Mouse (Mus musculus) right cerebral cortex, postnatal 14 days (tissue): Measurements from ENCODE around the gene Ptprg.
"Not testable (repeated sequence)": the region's sequence is repeated elsewhere in the genome, so short reads cannot be mapped to it uniquely, and the experiment has no call there.

Experiments used
- DNase-seq: peaks from one replicate; pipeline ENCODE4 v3.0.0; 2022

The Ptprg gene

GRCm38 (mm10) chr14:11997555-11997954, 444.2 kb downstream of the Ptprg start:
- DNase-seq, result no peak

- no peak for DNase-seq
These were observed 445.1 kb downstream of the Ptprg start for GRCm38 (mm10) chr14:11998464-11998863.

GRCm38 (mm10) chr14:12004061-12004460, 450.7 kb downstream of the Ptprg start:
- DNase-seq, result no peak

GRCm38 (mm10) chr14:12011766-12012165, 458.4 kb downstream of the Ptprg start:
- no peak for DNase-seq

GRCm38 (mm10) chr14:12025812-12026728, 472.7 kb downstream of the Ptprg start:
- no peak for DNase-seq

- no peak for DNase-seq
These were observed 473.9 kb downstream of the Ptprg start for GRCm38 (mm10) chr14:12027247-12027646.

- peak; percentile 14 for DNase-seq
These were observed 476.6 kb downstream of the Ptprg start for GRCm38 (mm10) chr14:12029926-12030325.

GRCm38 (mm10) chr14:12036530-12037283, 483.4 kb downstream of the Ptprg start:
- no peak for DNase-seq

GRCm38 (mm10) chr14:12039743-12040142, 486.4 kb downstream of the Ptprg start:
- no peak for DNase-seq

- DNase-seq, result no peak
These were observed 488.2 kb downstream of the Ptprg start for GRCm38 (mm10) chr14:12041566-12041965.

GRCm38 (mm10) chr14:12046226-12046882, 493.0 kb downstream of the Ptprg start:
- no peak for DNase-seq

GRCm38 (mm10) chr14:12047637-12048036, 494.3 kb downstream of the Ptprg start:
- no peak for DNase-seq

GRCm38 (mm10) chr14:12056912-12057524, 503.7 kb downstream of the Ptprg start:
- DNase-seq, result no peak

GRCm38 (mm10) chr14:12057856-12058255, 504.5 kb downstream of the Ptprg start:
- DNase-seq, result no peak

GRCm38 (mm10) chr14:12059149-12059548, 505.8 kb downstream of the Ptprg start:
- no peak for DNase-seq

- DNase-seq, result not testable (repeated sequence)
These were observed 508.0 kb downstream of the Ptprg start for GRCm38 (mm10) chr14:12061313-12061712.

GRCm38 (mm10) chr14:12062628-12063360, 509.5 kb downstream of the Ptprg start:
- DNase-seq, result peak; percentile 20

GRCm38 (mm10) chr14:12065001-12065400, 511.7 kb downstream of the Ptprg start:
- no peak for DNase-seq

- no peak for DNase-seq
These were observed 512.4 kb downstream of the Ptprg start for GRCm38 (mm10) chr14:12065736-12066135.

- DNase-seq, result no peak
These were observed 516.4 kb downstream of the Ptprg start for GRCm38 (mm10) chr14:12069707-12070106.

GRCm38 (mm10) chr14:12070361-12070760, 517.0 kb downstream of the Ptprg start:
- DNase-seq, result no peak

- DNase-seq, result no peak
These were observed 517.6 kb downstream of the Ptprg start for GRCm38 (mm10) chr14:12070856-12071465.
